Mouse (Mus musculus) brown adipose tissue, adult 24 weeks (tissue): ENCODE data around the gene Zscan12. TPM values are rescaled to one million over a fixed set of nuclear protein-coding genes. Genes with fewer than 3 reads are reported as not detected.
A peak's percentile ranks its signal among the peaks of the same experiment; 100 is the strongest.
"Not testable (repeated sequence)": the region's sequence is repeated elsewhere in the genome, so short reads cannot be mapped to it uniquely, and the experiment has no call there.

Experiments
- H3K27ac ChIP-seq: fragments of 200-500 bp; replicated peaks from 2 replicates; pipeline ENCODE4 v1.5.1; 2012; ENCODE audit warnings: low read depth, mild to moderate bottlenecking, low read length
- H3K4me1 ChIP-seq: fragments of 200-500 bp; 2 replicates; pipeline ENCODE4 v1.6.1; 2012; ENCODE audit warnings: low read length, mixed read lengths; ENCODE audit not compliant: control insufficient read depth, insufficient read depth, insufficient read length
- H3K4me3 ChIP-seq: fragments of 200-500 bp; 2 replicates; pipeline ENCODE4 v1.5.1; 2012; ENCODE audit warnings: low read depth, mild to moderate bottlenecking, low read length, moderate library complexity; ENCODE audit not compliant: insufficient read depth
- polyA plus RNA-seq: library from polyadenylated mRNA; stranded (reverse); fragments of >200 nt; gene quantifications from 2 replicates; pipeline ENCODE4 v1.2.4, GENCODE M21; 2012; ENCODE audit not compliant: missing spikeins, insufficient read depth, insufficient read length

The Zscan12 gene
- polyA plus RNA-seq, 1 experiment: 3.3 TPM

- Histone ChIP-seq H3K27ac (no peak overlapping the region), H3K4me3 (no peak overlapping the region), H3K4me1 (no peaks in the 10 kb centered on the region)
Observed at GRCm38 (mm10) chr13:21377773-21378172, 15.2 kb downstream of the Zscan12 start.

DNA sequence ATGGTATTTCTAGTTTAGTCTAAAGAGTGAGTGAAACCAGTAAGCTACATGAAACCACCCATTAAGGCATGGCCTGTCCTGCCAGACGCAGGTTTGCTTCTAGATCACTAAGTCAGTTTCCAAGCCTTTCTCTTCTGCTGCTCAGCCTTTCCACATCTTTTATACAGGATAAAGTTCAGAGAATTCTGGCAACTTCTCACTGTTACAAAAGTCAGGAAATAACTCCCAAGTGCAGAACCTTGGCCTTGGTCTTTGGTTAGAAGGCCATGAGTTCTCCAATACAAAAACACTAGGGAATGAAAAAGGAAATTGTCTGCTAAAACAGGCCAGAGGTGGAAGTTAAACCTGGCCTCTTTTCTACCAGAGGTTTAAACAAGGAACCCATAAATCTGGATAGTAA is 32.6 kb downstream of the Zscan12 start:
- Histone ChIP-seq H3K27ac (peak overlapping the region; percentile 79; the same call in 1 of the 2 replicates), H3K4me1 (peaks cover 8% of the 10 kb centered on the region), H3K4me3 (no peak overlapping the region)

- peak overlapping the region; percentile 79 for H3K27ac ChIP-seq
- H3K4me1 ChIP-seq: peaks cover 8% of the 10 kb centered on the region
- H3K4me3 ChIP-seq: no peak overlapping the region
Observed at GRCm38 (mm10) chr13:21395623-21396022, 33.0 kb downstream of the Zscan12 start.

DNA sequence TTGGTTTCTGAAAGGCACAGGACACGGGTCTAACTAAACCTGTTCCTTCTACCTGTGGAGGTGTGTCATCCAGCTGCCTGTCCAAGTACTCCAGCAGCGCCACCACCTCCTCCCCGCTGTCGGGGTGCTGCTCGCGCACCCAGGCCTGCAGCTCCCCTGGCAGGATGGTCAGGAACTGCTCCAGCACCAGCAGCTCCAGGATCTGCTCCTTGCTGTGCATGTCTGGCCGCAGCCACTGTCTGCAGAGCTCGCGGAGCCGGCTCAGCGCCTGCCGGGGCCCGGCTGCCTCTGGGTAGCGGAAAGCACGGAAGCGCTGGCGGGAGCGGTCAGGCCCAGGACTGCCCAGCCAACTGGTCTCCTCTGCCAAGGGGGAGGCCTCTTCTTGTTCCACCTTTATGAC is 33.4 kb downstream of the Zscan12 start:
- H3K4me1 ChIP-seq, H3K4me3 ChIP-seq: not testable (repeated sequence)
- 0 out of 2 replicates have a peak overlapping the region, but pooled peaks have one; percentile 79 for H3K27ac ChIP-seq

DNA sequence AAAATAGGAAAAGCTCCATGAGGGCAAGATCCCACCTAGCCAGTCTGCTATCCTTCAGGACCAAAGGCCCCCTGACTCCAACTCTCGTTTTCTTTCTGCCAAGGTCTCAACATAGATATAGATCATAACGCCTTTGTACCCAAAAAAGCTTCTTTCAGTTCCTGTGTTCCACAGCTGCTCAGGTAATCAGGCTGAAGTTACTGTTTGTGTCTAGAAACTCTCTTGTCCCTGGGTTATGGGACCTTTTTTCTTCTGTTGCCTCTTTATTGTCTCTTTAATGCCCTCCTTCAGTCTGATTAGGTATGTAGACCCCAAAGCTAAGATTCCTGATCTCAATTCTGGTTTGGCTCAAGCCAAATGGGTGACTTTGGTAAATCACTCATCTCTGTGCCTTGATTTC is 34.9 kb downstream of the Zscan12 start:
- Histone ChIP-seq H3K4me1 (peaks cover 8% of the 10 kb centered on the region), H3K27ac (no peak overlapping the region), H3K4me3 (no peak overlapping the region)

DNA sequence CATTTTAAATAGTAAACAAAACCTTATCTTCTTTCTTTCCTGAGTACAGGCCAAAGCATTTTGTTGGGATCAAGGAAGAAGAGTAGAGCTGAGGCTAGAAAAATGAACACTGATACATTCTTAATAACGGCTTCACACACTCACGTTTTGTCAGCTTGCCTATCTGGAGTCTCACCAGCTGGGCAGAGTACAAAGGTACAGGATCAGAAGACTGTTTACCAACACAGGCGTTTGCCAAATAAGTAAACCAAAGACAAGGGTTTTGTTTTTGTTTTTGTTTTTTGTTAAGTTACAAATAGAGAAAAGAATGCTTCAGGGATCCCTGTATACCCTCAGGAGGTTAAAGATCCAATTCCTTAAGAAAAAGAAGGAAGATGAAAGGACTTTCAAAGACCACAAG is 38.5 kb downstream of the Zscan12 start:
- Histone ChIP-seq H3K27ac (no peak overlapping the region), H3K4me1 (peaks cover 8% of the 10 kb centered on the region), H3K4me3 (no peak overlapping the region)

DNA sequence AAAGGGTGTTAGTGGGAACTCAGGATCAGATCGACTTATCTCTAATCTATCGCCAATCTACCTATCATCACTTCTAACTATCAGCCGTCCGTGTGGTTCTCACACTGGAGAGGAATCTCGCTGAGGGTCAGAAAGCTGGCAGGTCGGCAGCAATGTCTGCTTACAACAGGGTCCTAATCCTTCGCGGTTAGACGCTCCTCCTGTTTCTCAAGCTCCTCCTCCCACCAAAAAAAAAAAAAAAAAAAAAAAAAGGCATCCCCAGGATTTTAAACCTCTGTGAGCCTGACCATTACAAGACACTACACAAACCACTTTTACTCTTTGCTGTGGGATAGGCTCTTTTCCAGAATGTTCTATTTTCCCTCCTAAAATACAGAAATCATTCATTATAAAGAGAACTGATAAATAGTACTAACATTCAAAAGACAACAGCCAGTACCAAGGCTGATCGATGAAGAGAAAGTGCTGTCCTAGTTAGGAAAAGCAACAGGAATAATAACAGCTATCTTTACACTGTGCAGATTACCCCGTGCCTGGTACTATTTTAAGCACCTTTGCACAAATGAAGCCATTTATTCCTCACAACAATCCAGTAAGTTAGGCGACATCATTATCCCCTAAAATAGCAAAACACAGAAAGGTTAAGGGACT is 39.1 kb downstream of the Zscan12 start:
- Histone ChIP-seq H3K4me1 (peaks cover 5% of the 10 kb centered on the region), H3K4me3 (peak overlapping the region; percentile 78), H3K27ac (peak overlapping the region; percentile 79)

DNA sequence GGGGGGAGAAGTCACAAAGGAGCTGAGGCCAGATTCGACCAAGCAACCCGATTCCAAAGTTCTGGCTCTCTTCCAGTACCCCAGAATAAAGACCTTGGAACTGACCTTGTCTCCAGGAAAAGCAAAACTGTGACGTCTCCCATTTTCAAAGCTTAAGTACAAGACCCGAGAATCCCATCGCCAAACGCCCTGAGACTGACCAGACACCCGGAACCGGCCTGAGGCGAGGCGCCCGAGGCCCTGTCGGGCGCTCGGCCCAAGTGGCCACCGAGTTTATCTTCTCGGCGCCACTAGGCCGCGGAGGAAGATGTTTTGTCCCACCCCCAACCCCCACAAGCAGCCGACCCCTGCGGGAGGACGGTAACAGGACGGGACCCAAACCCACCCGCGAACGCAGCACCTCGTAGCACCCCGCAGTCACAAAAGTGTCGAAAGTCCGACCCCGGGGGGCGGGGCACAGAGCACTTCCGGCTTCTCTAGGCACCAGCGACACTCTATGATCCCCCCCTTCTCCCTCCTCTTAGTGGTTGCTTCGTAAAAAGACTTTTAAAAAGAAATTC is 39.7 kb downstream of the Zscan12 start, which contains the start of gene Zkscan3:
TSS of gene Zkscan3 (minus strand) at position 469 of the 560 bp plus-strand sequence.
- Histone ChIP-seq H3K4me3 (peak within 1 kb of the TSS; percentile 78), H3K27ac (peak within 1 kb of the TSS; percentile 79), H3K4me1 (peaks cover 5% of the 10 kb centered on the region)

DNA sequence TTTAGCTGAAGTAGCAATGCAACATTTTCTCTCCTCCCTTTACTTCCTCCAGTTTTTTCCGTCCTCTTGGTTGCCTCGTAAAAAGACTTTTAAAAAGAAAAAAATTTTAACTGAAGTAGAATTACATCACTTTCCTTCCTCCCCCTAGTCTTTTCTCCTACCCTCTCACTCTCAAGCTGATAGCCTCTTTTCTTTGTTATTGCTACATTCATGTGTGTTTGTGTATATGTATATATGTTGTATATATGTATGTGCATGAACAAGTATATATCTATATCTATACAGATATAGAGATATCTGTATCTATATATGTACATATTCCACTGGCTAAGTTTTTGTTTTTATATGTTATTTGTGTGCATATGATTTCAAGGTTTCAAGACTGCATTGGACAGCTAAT is 40.2 kb downstream of the Zscan12 start:
- Histone ChIP-seq H3K4me3 (peak overlapping the region; percentile 78), H3K27ac (no peak overlapping the region), H3K4me1 (peaks cover 5% of the 10 kb centered on the region)

- Histone ChIP-seq H3K4me3 (peak overlapping the region; percentile 75), H3K27ac (peak overlapping the region; percentile 95), H3K4me1 (no peaks in the 10 kb centered on the region)
Observed at GRCm38 (mm10) chr13:21407341-21407740, 44.7 kb downstream of the Zscan12 start.

DNA sequence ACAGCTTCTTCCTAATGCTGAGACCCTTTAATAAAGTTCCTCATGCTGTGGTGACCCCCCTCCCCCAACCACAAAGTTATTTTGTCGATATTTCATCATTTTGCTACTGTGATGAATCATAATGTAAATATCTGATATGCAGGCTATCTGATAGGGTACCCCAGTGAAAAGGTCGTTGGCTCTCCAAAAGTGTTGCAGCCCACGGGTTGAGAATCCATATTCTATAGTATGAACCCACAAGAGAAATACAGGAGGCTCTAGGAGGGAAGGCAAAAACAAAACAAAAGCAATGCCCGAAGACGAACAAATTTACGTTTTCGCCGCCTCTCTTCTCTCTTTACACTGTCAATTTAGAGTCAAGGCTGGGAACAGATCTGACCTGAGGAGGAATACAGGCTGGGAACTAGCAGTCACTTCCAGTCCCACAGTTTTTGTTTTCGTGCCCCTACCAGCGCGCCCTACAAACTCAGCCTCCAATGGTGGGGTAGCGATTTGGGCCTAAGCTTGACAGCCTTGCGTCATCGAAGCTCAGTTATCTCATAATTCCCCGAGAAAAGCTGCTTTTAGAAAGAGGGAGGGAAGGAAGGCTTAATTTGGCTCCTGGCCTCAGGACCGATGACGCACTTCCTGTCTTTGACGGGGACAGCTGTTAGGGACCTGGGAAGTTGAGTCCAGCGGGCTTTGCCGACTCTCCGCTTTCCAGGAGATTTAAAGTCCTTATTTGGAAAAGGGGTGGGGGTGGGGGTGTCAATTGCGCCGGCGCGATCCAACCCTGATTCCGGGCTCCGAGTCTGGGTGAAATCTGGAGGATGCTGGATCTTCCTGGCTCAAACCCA is 45.6 kb downstream of the Zscan12 start:
- Histone ChIP-seq H3K27ac (peak overlapping the region; percentile 95), H3K4me1 (no peaks in the 10 kb centered on the region), H3K4me3 (peak overlapping the region; percentile 75)

DNA sequence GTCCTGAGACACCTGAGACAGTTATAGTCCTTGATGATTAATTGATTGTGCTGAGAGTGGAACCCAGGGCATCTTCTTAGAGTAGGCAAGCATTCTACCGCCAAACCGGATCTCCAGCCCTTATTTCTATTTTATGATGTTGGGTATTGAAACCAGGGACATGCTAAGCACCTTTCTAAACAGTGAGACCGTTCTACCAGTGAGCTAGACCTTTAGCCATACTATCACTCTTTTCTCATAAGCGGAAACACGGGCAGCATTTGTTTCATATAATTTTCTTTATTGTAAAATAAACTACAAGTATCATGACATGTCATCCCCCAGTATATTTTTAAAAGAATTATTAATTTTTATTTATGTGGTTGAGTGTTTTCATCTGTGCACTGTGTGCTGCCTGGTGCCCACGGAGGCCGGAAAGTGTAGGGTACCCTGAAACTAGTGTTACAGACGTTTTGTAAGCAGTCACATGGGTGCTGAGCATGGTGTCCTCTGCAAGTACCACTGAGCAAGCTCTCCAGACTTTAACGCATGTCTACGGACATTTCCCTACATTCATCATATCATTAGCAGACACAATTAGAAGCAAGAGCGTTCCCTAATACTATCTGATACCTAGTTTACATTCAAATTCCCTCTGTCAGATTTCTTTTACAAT is 46.3 kb downstream of the Zscan12 start:
- Histone ChIP-seq H3K4me1 (no peaks in the 10 kb centered on the region), H3K4me3 (peak overlapping the region; percentile 75), H3K27ac (peak overlapping the region; percentile 58)

DNA sequence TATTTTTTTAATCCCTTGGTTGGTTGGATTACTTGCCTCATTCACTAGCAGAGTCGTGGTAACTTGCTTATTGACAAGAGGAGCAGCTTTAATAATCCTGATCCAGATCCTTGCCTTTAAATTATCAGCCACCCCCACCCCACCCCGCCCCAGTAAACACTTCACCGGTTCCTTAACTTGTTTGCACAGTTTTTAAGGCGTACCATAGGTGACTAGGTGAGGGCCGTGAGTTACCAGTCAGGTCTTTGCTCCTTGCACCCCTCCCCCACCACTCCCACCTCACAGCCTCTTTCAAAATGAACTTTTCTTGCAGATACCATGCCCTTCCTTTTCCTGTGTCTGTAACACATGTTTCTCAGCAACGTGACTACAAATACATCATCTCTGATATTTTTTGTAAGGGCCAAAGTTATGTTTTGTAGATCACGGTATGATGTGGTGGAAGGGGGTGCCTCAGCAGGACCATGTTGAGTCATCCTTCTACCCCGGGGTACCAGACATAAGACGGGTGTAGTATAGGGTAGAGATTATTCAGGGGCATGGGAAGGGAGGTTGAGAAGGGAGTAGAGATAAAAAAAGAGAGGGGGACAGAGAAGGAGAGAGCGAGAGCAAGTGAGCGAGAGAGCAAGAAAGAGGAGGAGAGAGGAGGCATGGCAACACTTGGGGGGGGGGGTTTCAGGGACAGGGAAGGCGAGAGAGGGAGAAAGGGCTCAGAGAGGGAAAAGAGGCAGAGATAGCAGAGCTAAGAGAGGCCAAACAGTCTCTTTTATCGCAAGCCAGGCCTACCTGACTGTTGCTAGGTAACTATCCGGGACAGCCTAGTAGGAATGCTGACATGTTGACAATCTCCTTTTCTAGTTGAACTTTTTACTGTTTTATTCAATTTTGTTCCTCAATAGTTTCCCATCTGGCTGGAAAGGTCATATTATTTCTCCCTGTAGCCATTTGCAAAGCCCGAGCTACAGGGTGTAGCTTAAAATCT is 51.9 kb downstream of the Zscan12 start:
- H3K4me3 ChIP-seq: no peak overlapping the region
- H3K4me1 ChIP-seq: no peaks in the 10 kb centered on the region
- H3K27ac ChIP-seq: no peak overlapping the region

- Histone ChIP-seq H3K27ac (no peak overlapping the region), H3K4me3 (no peak overlapping the region), H3K4me1 (no peaks in the 10 kb centered on the region)
Observed at GRCm38 (mm10) chr13:21415266-21415665, 52.6 kb downstream of the Zscan12 start.
